Mouse (Mus musculus) adrenal gland, adult 2 months (tissue): ENCODE measurements at regions not wholly inside any gene's neighbourhood (a gene's known extent, or its start where the extent isn't known, plus 50 kb on each side); places are given as distances from the start of the nearest gene placed in this dataset.
A peak's percentile ranks its signal among the peaks of the same experiment; 100 is the strongest.
"Not testable (repeated sequence)": the region's sequence is repeated elsewhere in the genome, so short reads cannot be mapped to it uniquely, and the experiment has no call there.

Experiments used
- DNase-seq: peaks from one replicate; pipeline ENCODE4 v3.0.0; 2021

- DNase-seq: peak; percentile 34
Measured at GRCm38 (mm10) chrX:41983346-41983745, 62.9 kb upstream of the Thoc2 start.

GRCm38 (mm10) chrX:41995750-41996149 lies 63.7 kb upstream of the Xiap start:
- DNase-seq: no peak

DNA sequence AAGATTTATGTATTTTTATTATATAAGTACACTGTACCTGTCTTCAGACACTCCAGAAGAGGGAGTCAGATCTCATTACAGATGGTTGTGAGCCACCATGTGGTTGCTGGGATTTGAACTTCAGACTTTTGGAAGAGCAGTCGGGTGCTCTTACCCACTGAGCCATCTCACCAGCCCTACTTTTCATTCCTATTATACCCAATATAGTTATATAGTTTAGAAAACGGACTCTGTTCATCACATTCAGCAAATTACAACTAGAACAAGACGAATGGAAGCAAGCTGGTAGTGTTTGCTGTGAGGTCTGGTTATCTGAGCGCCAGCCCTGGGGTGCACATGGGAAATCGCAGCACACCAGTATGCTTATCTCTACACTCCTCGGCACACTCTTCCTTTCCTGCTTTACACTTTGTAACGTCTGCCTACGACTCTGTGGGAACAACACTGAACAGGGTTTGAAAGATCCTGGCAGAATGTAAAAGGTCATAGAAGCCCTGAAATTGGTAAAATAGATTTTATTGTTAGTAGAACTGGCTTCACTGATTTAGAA lies 58.8 kb upstream of the Xiap start:
- DNase-seq: not testable (repeated sequence)

GRCm38 (mm10) chrX:42005629-42006028 lies 53.9 kb upstream of the Xiap start:
- not testable (repeated sequence) for DNase-seq

GRCm38 (mm10) chrX:42006573-42007226 lies 52.8 kb upstream of the Xiap start:
- not testable (repeated sequence) for DNase-seq
